Mouse (Mus musculus): ENCODE data around the gene Ugt1a1.

- TF ChIP-seq CTCF (conservative IDR thresholded peaks at IDR 0.05 in 1 of 2, IDR thresholded peaks at IDR 0.05 in 1 of 2; ENCODE audit: low read depth in 2 of 2, low read length in 2 of 2) (no peak), BHLHE40 (IDR thresholded peaks at IDR 0.05; ENCODE audit: low read depth, low read length) (no peak), ELF1 (IDR thresholded peaks at IDR 0.05; ENCODE audit: low read depth, low read length) (no peak), POLR2A (IDR thresholded peaks at IDR 0.05; ENCODE audit: low read depth, low read length) (no peak), MAFK (IDR thresholded peaks at IDR 0.05; ENCODE audit: insufficient replicate concordance, low read length) (no peak), MAZ (IDR thresholded peaks at IDR 0.05; ENCODE audit: low read depth, low read length) (no peak), EP300 (IDR thresholded peaks at IDR 0.05; ENCODE audit: low read length) (no peak), TCF12 (IDR thresholded peaks at IDR 0.05; ENCODE audit: low read depth, low read length) (no peak), PAX5 (IDR thresholded peaks at IDR 0.05; ENCODE audit: low read length) (no peak), UBTF (IDR thresholded peaks at IDR 0.05; ENCODE audit: low read depth, low read length) (no peak)
Measured at GRCm38 (mm10) chr1:88218591-88218990, 6.8 kb downstream of the Ugt1a1 start.

All from CH12.LX (cell line).